Mouse (Mus musculus) small intestine, adult 2 months (tissue): ENCODE results near the gene Rpp25.

ENCODE experiments used
- CTCF ChIP-seq: fragments of 200-500 bp; IDR thresholded peaks from 2 replicates; pipeline ENCODE4 v1.5.1; 2012; ENCODE audit warnings: low read depth, mild to moderate bottlenecking, control low read depth, inconsistent platforms, low read length, moderate library complexity, mixed read lengths; ENCODE audit not compliant: insufficient replicate concordance, insufficient read length; ENCODE audit errors: extremely low read depth
- POLR2A ChIP-seq: fragments of 200-500 bp; IDR thresholded peaks from 2 replicates; pipeline ENCODE4 v1.6.1; 2012; ENCODE audit warnings: low read depth, mild to moderate bottlenecking, control low read depth, inconsistent platforms, low read length, moderate library complexity

DNA sequence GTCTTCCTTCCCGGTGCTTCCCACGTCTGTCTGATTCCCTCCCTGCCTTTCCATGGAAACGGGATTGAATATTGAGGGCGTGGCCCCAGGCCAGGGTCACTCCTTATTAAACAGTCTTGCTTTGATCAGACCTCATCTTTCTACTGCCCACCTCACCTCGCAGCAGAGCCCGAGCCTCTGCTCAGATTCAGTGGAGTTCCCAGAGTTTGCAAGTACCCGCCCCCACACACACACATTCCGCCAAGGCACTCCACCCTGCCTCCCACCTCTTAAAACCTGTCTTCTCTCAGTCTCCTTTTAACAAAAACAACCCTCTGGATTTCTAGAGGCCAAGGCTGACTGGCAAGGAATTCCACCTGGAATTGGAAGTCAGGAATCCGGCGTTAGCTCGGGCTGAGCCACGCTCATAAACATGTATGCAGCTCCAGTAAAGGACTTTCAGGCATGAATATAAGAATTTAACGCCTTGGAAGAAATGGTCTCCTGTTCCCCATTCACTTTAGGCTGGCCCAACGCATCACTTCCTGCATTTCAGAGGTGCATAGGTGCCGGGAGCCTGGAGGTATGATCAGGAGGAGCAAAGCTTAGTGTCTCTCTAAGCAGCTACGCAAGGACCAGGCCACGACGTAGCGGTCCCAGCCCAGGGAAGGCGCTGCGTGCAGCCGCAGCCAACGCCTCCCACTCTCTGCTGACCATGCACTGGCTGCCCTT, 760 bp upstream of the Rpp25 start:
- TF ChIP-seq POLR2A (no peak), CTCF (no peak)
